Mouse (Mus musculus) forebrain, postnatal 0 days (tissue): ENCODE measurements around the gene Cnih2. TPM values are rescaled to one million over a fixed set of nuclear protein-coding genes. Genes with fewer than 3 reads are reported as not detected.

Source experiments
- ATAC-seq: fragments of 200-750 bp; cut with Nextera tagmentation; 2 replicates; pipeline ENCODE4 v1.8.0; 2017; ENCODE audit warnings: mild to moderate bottlenecking, moderate library complexity
- DNase-seq: peaks from one replicate; pipeline ENCODE4 v3.0.0-alpha.2; 2015
- H3K27ac ChIP-seq: fragments of 300-500 bp; sonication (generic); 2 replicates; pipeline ENCODE4 v1.5.1; 2014; ENCODE audit warnings: low read depth, mild to moderate bottlenecking, antibody characterized with exemption, low read length, moderate library complexity, mixed read lengths
- H3K27me3 ChIP-seq: fragments of 300-500 bp; sonication (generic); 2 replicates; pipeline ENCODE4 v1.6.1; 2014; ENCODE audit warnings: mild to moderate bottlenecking, low read length, mixed read lengths; ENCODE audit not compliant: insufficient read depth
- H3K36me3 ChIP-seq: fragments of 300-500 bp; sonication (generic); 2 replicates; pipeline ENCODE4 v1.6.1; 2014; ENCODE audit warnings: mild to moderate bottlenecking, moderate library complexity; ENCODE audit not compliant: insufficient read depth
- H3K4me1 ChIP-seq: fragments of 300-500 bp; sonication (generic); 2 replicates; pipeline ENCODE4 v1.6.1; 2014; ENCODE audit warnings: antibody characterized with exemption; ENCODE audit not compliant: insufficient read depth
- H3K4me2 ChIP-seq: fragments of 300-500 bp; sonication (generic); 2 replicates; pipeline ENCODE4 v1.6.1; 2014; ENCODE audit warnings: low read depth, mild to moderate bottlenecking, moderate library complexity
- H3K4me3 ChIP-seq: fragments of 300-500 bp; sonication (generic); 2 replicates; pipeline ENCODE4 v1.5.1; 2014; ENCODE audit warnings: low read depth, low read length, mixed read lengths
- H3K9ac ChIP-seq: fragments of 300-500 bp; sonication (generic); 2 replicates; pipeline ENCODE4 v1.6.1; 2014; ENCODE audit warnings: mild to moderate bottlenecking
- H3K9me3 ChIP-seq: fragments of 300-500 bp; sonication (generic); 2 replicates; pipeline ENCODE4 v1.6.1; 2016; ENCODE audit warnings: low read length
- CTCF ChIP-seq: sonication (generic); IDR thresholded peaks from 2 replicates; pipeline ENCODE4 v1.5.1; 2016; ENCODE audit warnings: antibody characterized with exemption, control low read depth, low read depth
- WGBS: fragments of 180-500 bp; shearing (Covaris S2); extraction: QIAGEN DNeasy Blood & Tissue Kit; methylation state at CpG from one replicate; pipeline ENCODE4 v1.1.7; 2014; 5-methylcytosine and 5-hydroxymethylcytosine counted together
- polyA plus RNA-seq: library from polyadenylated mRNA; unstranded; fragments of >200 nt; fragmentation: Nextera tagmentation; extraction: Ambion mirVana; gene quantifications from 2 replicates; pipeline ENCODE4 v1.2.1, GENCODE M21; 2015
- total RNA-seq: library from RNA; depleted of rRNA; stranded (reverse); fragments of >200 nt; gene quantifications from 2 replicates; pipeline ENCODE4 v1.2.3, GENCODE M21; 2014

Cnih2 gene
- total and polyA plus RNA-seq, 2 experiments from 2014 or later: 604 to 663 TPM

DNA sequence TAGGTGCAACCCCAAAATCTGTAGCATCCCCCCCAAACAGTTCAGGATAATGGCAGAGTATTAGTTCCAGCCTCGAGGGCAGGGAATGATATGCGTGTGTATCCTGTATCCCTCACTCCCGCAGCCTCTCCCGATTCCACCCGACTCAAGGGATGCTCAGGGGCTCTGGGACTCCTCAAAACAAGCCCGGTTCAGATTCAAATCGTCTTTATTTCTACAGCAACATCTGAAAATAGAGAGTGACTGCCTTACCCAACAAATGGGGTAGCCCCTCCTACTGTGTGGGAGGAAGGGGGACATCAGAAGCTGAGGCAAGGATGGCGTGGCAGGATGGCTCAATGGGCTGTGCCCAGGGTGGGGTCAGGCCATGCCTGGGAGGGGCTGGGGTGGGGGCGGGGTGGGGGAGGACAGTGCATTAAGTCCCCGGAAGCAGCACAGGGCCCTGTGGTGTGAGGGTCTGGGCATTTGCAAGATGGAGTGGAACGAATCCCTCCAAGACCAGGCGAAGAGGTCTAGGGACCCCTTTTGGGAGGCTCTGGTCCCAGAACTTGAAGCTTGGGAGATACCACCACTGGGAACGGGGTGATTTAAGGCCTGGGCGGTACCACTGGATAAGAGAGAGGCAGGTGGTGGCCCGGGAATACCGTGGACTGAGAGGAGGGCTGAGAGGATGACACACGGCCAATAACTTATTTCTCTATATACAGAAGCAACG, 9.4 kb upstream of the Cnih2 start:
- H3K36me3 ChIP-seq: peaks cover 73% of the 10 kb centered on the region
- WGBS: 80% methylated on average over 18 of the region's 18 CpGs
- H3K4me2 ChIP-seq: no peak overlapping the region
- H3K27me3 ChIP-seq: no peaks in the 10 kb centered on the region
- H3K4me3 ChIP-seq: no peak overlapping the region
- ATAC-seq (no peak), DNase-seq (no peak)
- H3K9me3 ChIP-seq: no peaks in the 10 kb centered on the region
- H3K9ac ChIP-seq: no peak overlapping the region
- peaks cover 10% of the 10 kb centered on the region for H3K4me1 ChIP-seq
- H3K27ac ChIP-seq: peak overlapping the region; percentile 64
- no peak for TF ChIP-seq CTCF

DNA sequence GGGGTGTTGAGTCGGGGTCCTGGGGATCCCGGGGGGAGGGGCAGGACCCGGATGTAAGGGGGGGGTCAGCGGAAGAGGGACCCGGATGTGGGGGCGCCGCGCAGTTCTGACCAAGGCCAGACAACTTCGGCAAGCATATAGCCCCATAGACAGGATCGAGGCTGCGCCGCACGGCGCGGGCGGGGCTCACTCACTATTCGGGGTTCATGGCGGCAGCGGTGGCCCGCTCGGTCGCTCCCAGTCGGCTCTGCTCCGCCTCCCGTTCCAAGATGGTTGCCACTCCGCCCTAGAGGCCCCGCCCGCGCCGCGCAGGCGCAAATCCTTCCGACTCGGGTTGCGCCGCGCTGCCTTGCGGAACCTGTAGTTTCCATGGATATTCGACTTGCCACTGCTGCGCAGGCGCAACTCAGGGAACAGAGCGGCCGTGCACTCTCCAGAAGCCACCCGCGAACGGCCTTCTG, 8.4 kb upstream of the Cnih2 start, which contains the start of gene Rab1b:
Rab1b (minus strand) TSS at position 342 of the 461 bp plus-strand sequence.
- Histone ChIP-seq H3K4me3 (peak within 1 kb of the TSS; percentile 83), H3K4me1 (peaks cover 10% of the 10 kb centered on the region), H3K27me3 (no peaks in the 10 kb centered on the region), H3K27ac (peak within 1 kb of the TSS; percentile 96), H3K9me3 (no peaks in the 10 kb centered on the region), H3K9ac (peak within 1 kb of the TSS; percentile 89), H3K4me2 (peak within 1 kb of the TSS; percentile 95), H3K36me3 (peaks cover 73% of the 10 kb centered on the region)
- no peak for TF ChIP-seq CTCF
- ATAC-seq: peak; percentile 97
- peak; percentile 100 for DNase-seq
- WGBS: under 1% methylated on average over 46 of the region's 46 CpGs

DNA sequence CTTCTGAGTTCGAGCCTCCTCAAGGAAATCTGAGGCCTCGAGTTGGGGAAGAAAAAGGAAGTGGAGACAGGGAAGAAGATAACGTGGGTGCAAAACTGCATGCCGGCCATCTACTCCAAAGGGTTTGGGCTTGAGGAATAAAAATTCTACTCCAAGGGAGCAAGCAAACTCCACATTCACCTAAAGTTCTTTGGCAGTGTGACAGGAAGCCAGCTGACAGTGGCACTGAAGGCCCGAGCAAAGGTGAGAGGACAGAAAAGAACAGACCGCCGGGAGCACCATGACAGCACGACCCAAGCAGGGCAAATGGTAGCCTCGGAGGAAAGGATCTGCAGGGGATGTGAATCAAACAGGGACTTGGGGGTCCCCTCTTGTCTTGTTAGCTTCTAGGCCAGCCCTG, 7.8 kb upstream of the Cnih2 start:
- TF ChIP-seq CTCF: no peak
- 22% methylated on average over 9 of the region's 9 CpGs for WGBS
- peaks cover 70% of the 10 kb centered on the region for H3K36me3 ChIP-seq

DNA sequence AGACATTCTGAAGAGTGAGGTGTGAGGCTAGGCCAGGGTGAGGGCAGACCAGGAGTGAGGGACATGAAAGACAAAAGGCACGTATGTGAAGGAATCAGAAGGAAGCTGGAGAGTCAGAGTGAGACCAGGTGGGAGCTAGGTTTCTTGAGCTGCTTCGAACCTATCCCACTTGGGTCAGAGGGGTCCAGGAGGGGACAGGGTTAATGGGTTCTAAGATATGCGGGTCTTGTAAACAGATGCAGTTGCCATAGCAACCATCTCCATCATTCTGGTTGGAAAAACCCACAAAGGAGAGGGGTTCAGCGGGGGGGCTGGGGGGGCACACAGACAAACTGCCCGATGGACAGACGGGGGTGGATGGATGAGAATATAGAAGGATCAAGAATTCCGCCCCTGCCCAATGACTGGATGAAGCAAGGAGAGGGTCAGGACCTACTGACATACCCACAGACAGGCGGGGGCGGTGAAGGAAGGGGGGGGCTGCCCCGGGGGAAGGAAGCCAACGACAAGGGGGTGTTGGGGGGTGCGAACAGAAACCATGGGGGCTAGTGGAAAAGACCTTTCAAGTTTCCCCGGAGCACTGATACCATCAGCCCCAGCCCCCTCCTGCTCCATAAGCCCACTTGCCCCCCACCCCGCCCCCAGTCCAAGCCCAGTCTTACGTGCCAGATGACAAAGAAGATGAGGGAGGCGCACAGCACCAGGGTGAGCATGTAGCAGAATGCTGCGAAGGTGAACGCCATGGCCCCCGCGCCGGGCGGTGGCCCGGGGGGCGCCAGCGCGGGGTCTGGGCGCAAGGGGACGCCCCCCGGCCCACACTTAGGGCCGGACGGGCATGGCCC, 579 bp downstream of the Cnih2 start:
- H3K9ac ChIP-seq: peak overlapping the region; percentile 99
- H3K4me2 ChIP-seq: peak overlapping the region; percentile 74
- H3K4me3 ChIP-seq: peak overlapping the region; percentile 94
- ATAC-seq: peak; percentile 46; the same call in 1 of the 2 replicates
- H3K9me3 ChIP-seq: no peaks in the 10 kb centered on the region
- H3K4me1 ChIP-seq: peaks cover 38% of the 10 kb centered on the region
- H3K27ac ChIP-seq: peak overlapping the region; percentile 97
- peak; percentile 73 for DNase-seq
- no peaks in the 10 kb centered on the region for H3K27me3 ChIP-seq
- no peak for TF ChIP-seq CTCF
- peaks cover 40% of the 10 kb centered on the region for H3K36me3 ChIP-seq
- WGBS: 3% methylated on average over 25 of the region's 31 CpGs

More for the DNA sequence above, 7.8 kb upstream of the Cnih2 start:
- ATAC-seq (no peak), DNase-seq (no peak)
- peak overlapping the region; percentile 83 for H3K4me3 ChIP-seq
- peak overlapping the region; percentile 89 for H3K9ac ChIP-seq
- no peaks in the 10 kb centered on the region for H3K9me3 ChIP-seq
- no peaks in the 10 kb centered on the region for H3K27me3 ChIP-seq
- peak overlapping the region; percentile 96 for H3K27ac ChIP-seq
- H3K4me2 ChIP-seq: peak overlapping the region; percentile 95
- peaks cover 10% of the 10 kb centered on the region for H3K4me1 ChIP-seq

DNA sequence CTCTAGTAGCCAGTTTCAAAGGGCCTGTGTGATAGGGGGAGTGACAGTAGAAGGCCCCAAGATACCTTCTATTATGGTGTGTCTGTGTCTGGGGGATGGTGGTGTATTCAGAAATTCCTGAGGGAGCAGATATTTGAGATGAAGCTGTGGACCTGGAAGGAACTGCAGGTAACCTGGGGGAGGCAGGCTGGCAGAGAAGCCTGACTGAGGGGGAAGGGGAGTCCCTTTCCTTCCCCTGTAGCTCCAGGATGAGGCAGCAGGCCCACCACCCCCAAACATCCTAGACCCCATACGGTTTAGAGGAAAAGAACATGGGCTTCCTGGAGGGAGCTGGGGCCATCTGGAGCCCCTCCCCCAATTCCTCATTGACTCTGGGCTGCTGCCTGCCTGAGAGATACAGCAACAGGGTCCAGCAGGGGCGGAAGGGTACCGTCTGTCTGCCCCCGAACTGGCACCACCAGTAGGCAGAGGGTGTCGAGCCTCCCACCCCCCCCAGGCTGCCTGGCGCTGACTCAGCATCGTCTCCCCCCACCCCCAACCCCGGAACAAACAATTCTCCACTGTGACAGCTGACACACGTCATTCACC, 2.3 kb downstream of the Cnih2 start:
- Histone ChIP-seq H3K4me2 (peak overlapping the region; percentile 74), H3K36me3 (peaks cover 37% of the 10 kb centered on the region), H3K27ac (peak overlapping the region; percentile 97), H3K9me3 (no peaks in the 10 kb centered on the region), H3K27me3 (no peaks in the 10 kb centered on the region), H3K4me1 (peaks cover 38% of the 10 kb centered on the region), H3K4me3 (peak overlapping the region; percentile 94), H3K9ac (peak overlapping the region; percentile 99)
- TF ChIP-seq CTCF: no peak
- ATAC-seq (no peak), DNase-seq (no peak)
- WGBS: 5% methylated on average over 9 of the region's 9 CpGs

DNA sequence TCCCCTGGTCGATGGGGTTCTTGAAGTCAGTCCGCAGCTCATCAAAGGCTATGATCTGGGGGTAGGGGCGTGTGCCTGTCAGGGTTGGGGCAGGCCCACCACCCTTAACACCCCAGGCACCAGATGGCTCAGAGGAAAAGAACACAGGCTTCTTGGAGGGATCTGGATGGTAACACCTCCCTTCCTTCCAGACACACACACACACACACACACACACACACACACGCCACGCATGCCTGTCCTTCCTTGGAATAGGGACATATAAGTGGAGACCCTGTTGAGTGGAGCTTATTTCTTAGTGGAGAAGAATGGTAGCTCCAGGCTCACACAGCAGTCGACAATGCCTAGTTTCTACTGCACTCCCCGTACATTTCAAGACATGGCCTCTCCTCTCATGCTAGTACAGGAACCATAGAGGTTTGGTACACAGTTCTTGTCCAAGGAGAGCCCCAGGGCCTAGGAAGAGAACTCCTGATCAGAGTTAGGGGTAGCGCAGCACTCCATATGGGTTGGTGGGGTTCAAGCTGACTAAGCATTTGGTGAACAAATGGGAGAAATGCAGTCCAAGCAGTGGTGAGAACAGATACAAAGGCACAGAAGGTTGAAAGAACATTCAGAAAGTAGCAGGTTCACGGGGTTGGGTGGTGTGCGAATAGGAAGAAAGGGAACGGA, 3.4 kb downstream of the Cnih2 start:
- H3K4me3 ChIP-seq: peak overlapping the region; percentile 94
- peak overlapping the region; percentile 99 for H3K9ac ChIP-seq
- peak overlapping the region; percentile 74 for H3K4me2 ChIP-seq
- peak; percentile 73 for DNase-seq
- no peaks in the 10 kb centered on the region for H3K9me3 ChIP-seq
- peak overlapping the region; percentile 97 for H3K27ac ChIP-seq
- peaks cover 31% of the 10 kb centered on the region for H3K36me3 ChIP-seq
- no peak for TF ChIP-seq CTCF
- peaks cover 38% of the 10 kb centered on the region for H3K4me1 ChIP-seq
- no peaks in the 10 kb centered on the region for H3K27me3 ChIP-seq
- WGBS: 17% methylated on average over 11 of the region's 11 CpGs
- peak; percentile 26 for ATAC-seq
